Mouse (Mus musculus): ENCODE measurements around the gene Vcpkmt.
"Not testable (repeated sequence)": the region's sequence is repeated elsewhere in the genome, so short reads cannot be mapped to it uniquely, and the experiment has no call there.

Vcpkmt gene

DNA sequence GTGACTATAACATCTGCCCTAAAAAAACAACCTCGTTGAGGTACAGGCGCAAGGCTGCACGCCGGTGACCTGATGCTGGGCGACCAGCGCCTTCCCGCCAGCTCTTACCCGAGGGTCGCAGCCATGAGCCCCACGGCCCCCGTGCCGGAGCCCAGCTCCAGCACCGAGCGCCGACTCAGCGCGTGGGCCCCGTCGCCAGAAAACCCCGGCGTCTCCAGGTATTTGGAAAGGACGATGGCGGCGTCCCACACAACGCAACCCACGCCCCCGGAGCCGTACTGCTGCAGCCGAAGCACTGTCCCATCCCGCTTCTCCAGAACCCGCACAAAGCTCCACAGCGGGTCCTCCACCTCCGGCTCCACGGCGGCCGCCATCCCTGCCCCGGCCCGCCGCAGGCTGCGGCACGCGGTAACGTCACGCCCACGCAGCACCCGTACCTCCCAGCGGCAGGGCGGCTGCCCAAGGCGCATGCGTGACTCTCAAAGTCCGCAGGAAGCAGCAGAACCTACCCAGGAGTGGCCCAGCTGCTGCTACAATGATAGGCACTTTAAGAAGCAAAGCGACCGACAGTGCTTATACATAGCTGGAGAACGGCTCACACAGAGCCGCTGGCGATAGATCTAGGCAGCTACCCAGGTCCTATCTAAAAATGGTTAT lies at the start of gene Vcpkmt:
Gene Vcpkmt (minus strand): TSS at position 416 of the 657 bp plus-strand sequence.
- peak; percentile 91 for DNase-seq

GRCm38 (mm10) chr12:69618590-69618989 lies 35.8 kb upstream of the Vcpkmt start:
- not testable (repeated sequence) for DNase-seq

DNA sequence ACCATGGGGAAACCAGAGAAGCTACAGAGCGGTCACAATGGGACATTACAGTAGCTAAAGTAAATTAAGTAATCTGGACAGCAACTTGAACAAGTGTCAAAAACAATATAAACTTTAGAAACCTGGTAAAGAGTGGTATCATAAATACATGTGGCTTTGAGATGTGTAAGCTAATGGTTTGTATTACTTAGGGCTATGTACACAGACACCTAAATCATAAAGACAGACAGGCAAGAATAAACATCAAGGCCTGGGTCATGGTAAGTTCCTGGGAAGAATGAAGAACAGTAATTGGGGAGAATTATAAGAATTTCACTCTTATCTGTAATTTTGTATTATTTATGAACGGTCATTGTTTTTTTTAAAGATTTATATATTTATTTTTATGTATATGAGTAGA lies 21.5 kb upstream of the Vcpkmt start:
- DNase-seq = no peak

- no peak for DNase-seq
Measured at GRCm38 (mm10) chr12:69597446-69597845, 14.6 kb upstream of the Vcpkmt start.

DNA sequence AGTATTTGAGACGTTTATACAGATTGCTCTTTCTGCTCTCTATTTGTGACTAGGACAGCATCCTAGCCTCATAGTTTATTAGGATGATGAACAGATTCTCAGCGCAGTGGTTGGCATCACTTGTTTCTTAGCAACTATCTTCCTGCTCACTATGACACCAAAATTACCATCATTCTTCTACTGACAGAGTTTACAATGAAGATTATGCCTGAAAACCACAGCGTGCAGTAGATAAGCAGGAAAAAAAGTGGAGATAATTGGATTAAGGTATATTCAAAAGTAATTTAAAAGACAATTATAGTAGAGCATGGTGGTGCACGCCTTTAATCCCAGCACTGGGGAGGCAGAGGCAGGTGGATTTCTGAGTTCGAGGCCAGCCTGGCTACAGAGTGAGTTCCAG lies 10.3 kb upstream of the Vcpkmt start:
- DNase-seq = no peak

GRCm38 (mm10) chr12:69583270-69583629 lies 422 bp upstream of the Vcpkmt start:
- DNase-seq = no peak

DNA sequence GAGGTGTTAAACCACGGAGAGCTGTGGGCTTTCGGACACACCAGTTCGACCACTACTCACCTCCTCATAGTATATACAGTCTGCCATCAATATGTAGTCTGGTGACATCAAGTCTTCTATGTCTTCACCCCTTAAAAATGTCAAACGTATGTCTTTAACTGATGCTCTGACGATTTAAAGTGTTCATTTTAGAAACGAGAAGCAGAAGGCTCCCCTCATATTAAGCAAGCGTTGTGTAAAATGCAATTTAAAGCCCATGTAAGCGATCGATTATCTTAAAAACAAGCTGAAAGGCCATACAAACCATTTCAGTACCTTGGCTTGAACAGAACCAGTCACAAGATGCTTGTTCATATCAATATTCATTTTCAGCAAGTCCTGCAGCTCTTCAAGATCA lies 614 bp downstream of the Vcpkmt start:
- no peak for DNase-seq

DNA sequence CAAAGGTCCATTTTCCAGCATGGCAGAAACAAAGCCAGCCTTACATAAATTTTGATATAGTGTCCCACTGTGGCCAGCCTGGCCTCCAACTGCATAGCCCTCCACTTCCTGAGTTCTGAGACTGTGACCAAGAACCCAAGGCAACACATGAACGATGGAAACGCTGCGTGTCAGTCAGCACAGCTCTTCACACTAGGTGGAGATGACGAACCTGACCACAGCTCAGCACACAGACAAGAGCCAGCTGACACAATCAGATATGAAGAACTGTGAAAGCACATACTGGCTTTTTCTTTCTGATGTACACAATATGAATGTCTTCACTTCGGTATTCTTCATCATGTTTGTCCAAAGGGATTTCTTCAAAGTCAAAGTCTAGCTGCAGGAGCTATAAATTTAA lies 3.2 kb downstream of the Vcpkmt start:
- DNase-seq = no peak

DNA sequence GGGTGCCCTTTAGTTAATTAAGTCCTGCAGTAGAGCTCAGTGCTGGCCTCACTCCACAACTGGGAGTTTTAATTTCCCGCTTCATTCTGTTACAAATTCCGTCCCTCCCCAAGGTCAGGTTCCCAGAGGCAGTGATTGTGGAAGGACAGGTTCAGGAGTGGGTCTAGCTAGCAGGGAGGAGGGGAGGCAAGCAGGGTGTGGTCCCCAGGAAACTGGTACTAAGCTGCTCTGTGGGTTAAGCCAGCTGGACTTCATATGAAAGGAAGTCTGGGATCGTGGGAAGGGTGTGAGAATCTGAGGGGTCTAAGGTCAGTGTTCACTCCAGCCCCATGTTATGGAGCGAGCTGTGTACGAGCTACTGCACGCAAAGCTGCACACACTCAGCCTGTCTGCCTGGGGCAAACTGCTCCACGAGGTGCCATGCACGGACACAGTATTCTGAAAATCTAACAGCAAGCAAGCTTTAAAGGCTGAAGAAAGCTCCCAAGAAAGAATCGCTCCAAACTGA lies 6.7 kb downstream of the Vcpkmt start:
- no peak for DNase-seq

DNA sequence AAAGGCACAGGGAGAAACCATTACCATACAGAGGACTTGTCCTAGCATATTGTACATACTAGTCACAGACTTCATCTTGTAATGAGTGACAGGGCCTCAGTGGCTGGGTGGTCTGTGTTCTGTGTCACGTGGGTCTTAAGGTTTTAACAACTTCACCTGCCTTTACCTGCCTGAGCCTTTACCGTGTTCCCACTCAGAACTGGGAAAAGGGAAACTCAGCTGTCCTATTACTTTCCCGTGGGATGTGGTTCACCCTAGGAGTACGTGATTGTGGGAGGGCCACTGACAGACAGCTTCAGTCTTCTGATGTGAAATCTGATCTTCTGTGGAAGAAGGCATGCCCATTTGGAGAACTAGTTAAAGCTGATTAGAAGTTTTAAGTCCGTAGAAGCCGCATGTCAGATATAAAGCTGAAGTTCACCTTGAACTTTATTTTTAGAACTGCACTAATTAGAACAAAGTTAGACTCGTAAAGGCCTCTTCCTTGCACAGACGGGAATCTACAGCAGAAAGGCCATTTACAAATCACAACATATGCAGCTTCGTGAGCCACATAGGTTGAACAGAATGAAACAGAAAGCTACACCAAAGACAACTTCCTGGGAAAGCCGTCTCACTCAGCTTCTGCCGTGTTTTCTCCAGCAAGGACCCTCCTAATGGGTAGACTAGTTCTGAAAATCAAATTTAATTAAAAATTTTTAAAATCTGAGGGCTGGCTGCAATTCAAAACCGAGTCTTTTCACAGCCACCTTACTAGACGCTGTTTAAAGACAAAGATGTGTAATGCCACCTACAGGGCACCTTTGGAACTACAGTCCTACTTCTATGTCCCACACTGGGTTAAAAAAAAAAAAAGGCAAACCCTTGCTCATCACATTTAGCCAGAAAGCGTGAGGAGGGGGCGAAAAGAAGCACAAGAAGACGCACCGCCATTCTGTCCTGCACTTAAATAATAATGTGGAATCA lies 8.6 kb downstream of the Vcpkmt start:
- DNase-seq = peak; percentile 89

DNA sequence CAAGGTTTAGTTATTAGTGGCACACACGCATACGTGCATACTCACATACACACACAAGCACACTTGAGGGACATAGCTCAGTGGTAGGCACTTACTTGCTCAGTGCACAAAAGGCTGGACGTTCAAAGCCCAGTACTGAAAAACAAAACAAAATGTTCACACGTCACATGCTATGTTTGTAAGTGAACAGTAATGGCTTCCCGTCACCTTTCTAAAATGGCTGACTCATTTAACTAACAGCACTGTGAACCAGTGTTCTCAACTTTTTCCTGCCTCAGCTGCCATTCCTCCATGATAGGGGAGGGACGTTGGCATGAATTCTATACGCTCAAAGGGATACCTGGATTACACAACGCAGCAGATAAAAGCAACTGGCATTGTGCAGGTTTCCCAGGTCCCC lies 9.6 kb downstream of the Vcpkmt start:
- no peak for DNase-seq

DNA sequence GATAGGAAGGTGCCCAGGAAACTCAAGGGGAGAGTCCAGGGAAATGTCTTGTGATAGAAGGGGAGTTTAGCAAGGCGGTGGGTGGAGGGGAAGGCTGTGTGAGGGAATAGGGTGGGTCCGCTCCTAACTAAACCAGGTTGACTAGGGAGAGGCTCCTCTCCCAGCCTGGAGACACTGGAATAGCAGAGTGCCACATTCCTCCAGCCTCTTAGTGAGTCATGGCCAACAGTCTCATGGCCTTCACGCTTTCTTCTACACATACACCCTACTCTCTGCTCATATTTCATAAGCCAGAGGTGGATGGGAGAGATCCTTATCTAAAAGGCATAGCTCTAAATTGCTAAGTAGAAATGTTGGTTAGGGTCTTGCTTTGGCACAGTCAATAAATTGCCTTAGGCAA lies 12.9 kb downstream of the Vcpkmt start:
- no peak for DNase-seq

DNA sequence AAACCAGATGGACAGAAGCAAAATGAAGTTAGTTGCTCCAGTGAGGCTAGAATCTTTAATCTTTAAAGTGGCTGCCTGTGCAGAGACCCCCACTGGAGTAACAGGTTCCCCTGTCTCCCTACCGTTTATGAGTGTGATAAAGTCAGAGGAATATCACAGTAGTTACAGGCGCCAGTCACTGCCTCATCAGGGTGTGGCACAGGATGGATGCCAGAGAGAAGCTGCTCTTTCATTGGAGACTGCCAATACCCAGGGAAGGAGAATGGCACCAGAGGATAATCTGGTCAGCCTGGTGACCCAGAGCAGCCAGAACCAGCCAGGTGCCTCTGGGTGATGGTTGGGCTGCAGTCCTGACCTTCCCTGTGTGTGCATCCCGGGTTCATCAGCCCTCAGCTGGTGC lies 14.6 kb downstream of the Vcpkmt start:
- DNase-seq = no peak

- not testable (repeated sequence) for DNase-seq
Measured at GRCm38 (mm10) chr12:69561006-69561405, 21.8 kb downstream of the Vcpkmt start.

GRCm38 (mm10) chr12:69556221-69556861 lies 26.5 kb downstream of the Vcpkmt start:
- peak; percentile 40 for DNase-seq

DNA sequence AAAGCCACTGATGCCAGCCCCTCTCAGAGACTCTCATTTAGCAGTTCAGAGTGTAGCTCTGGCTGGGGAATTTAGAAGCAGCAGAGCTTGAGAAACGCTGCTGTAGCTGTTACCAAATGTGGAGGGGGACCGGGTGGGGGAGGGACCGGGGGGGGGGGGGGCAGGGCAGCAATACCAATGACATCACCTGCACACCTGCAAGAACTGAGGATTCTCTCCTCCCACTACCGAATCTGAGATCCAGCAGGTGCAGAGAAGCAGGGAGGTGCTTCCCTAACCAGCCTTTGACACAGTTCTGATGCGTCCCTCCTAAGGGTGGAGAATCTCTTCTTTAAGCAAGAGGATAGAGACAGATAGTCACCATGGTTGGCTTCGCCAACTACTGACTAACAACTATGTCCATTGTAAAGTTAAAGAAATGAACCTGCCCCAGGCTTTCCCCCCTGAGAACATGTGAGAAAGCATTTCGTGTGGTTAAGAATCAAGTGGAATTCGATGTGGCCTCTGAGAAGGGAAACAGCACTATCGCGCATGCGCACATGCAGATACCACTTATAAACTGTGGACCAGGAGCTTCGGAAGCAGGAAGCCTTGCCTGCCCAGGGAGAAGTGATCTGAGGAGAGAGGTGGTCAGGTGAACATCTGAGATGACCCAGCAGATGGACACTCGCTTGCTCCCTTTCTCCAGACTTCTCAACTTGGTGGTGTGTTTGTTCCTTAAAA lies 37.2 kb downstream of the Vcpkmt start:
- DNase-seq = no peak

DNA sequence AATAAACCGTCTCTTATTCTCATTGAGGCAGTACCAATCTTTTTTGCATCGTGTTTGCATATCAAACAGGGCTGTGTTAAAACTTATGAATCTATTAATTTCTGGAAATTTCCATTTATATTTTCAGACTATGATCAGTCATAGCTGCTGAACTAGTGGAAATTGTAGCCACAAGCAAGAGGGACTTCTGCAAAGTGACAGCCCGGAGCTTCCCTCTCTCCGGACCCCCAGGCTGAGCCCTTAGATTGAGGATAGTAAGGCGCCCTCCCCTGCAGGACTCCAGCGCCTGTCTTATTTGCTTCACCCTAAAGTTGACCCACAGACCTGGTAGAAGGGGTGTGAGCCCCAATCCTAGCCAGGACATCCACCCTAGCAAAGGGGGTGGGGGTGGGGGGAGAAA lies 37.8 kb downstream of the Vcpkmt start:
- DNase-seq = no peak

GRCm38 (mm10) chr12:69544562-69544961 lies 38.3 kb downstream of the Vcpkmt start:
- no peak for DNase-seq

DNA sequence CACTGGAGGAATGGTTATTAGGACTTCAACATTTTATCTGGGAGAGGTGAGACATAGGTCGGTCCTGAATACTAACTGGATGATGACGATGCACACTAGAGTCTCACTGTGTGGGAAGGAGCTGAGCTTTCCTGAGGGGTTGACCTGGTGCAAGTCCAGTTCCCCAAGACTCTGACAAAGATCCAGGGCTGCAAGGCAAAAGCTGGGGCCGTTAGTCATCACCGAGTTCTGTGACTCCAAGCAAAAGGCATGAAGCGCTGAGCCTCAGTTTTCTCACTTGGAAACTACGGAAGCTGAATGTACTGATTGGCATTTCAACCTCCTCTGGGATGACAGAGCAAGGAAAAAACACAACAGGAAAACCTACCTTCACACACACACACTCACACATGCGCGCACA lies 40.5 kb downstream of the Vcpkmt start:
- DNase-seq = no peak

DNA sequence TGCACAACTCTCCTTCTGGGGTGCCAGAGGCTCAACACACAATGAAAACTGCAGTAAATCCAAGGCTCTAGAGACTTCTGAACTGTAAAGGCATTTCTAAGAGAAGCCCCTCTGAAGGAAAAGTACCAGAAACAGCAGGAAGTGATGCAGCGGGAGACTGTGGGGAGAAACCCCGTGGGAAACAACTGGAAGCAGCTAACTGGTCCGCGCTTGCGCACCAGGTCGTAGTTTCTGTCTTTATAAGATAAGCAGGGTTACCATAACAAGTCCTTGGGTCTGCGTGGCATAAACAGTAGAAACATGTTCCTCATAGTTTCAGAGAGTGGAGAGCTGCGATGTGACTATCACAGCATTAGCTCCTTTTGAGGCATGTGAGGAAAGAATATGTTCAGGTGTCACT lies 41.2 kb downstream of the Vcpkmt start:
- peak; percentile 19 for DNase-seq

DNA sequence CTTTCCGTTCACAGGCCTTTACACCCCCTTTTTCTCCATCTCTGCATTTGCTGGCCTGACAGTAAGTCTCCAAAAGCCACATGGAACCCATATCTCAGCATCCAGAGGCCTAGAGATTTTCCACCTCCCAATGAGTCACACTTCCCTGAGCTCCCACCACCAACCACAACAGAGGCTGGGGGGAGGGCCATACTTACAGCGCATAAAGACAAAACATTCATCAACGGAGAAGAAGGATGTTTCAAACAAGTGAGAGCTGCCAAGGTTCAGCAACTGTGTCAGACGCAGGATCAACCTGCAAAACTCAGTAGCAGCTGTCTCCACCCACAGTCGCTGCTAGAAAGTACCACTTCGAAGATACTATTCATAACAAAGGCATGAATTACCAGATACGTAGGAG lies 43.5 kb downstream of the Vcpkmt start:
- DNase-seq = no peak

DNA sequence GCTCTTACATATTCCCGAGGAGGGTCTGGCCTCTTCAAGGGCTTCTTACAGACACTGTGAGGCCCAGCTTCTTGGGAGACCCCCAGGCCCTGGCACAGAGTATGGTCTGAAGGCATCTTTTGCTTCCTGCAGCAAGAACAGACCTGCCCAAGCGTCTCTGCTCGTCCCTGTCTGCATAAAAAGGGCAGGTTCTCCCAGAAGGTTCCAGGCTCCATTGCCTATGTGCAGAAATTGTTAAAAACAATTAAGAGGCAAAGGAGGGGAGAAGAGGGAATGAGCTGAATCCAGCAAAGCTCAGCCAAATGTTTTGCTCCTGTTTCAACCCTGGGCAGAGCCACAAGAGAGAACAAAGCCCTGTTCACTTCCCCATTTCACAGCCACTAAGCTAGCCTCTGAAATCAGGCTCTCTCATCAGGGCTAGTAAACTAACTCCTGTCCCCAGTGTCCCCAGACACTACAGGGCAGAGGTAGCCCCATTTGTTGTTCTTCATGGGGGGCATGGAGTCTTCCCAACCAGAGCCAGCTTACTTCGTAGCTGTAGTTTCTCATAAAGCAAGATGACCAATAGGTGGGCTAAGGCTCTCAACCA lies 44.4 kb downstream of the Vcpkmt start:
- DNase-seq = no peak
